Mouse (Mus musculus) embryonic facial prominence, embryonic 11.5 days (tissue): ENCODE measurements around the gene Slc1a4. TPM values are rescaled to one million over a fixed set of nuclear protein-coding genes. Genes with fewer than 3 reads are reported as not detected.

ENCODE experiments used
- ATAC-seq: fragments of 200-750 bp; cut with Nextera tagmentation; replicated peaks from 2 replicates; pipeline ENCODE4 v1.8.0; 2017; ENCODE audit warnings: low read depth; ENCODE audit not compliant: insufficient number of reproducible peaks, low FRiP score, low TSS enrichment
- DNase-seq: peaks from one replicate; pipeline ENCODE4 v3.0.0-alpha.2; 2015; ENCODE audit warnings: low spot score
- H3K27ac ChIP-seq: fragments of 300-500 bp; sonication (generic); replicated peaks from 2 replicates; pipeline ENCODE4 v1.5.1; 2014; ENCODE audit warnings: mild to moderate bottlenecking, low read depth, low read length, control low read depth
- H3K27me3 ChIP-seq: fragments of 300-500 bp; sonication (generic); 2 replicates; pipeline ENCODE4 v1.6.1; 2014; ENCODE audit warnings: mild to moderate bottlenecking, low read length, moderate library complexity, mixed read lengths; ENCODE audit not compliant: control insufficient read depth, insufficient read depth
- H3K36me3 ChIP-seq: fragments of 300-500 bp; sonication (generic); replicated peaks from 2 replicates; pipeline ENCODE4 v1.6.1; 2014; ENCODE audit warnings: low read depth, mild to moderate bottlenecking, low read length, moderate library complexity, mixed read lengths; ENCODE audit not compliant: control insufficient read depth, insufficient read depth
- H3K4me1 ChIP-seq: fragments of 300-500 bp; sonication (generic); 2 replicates; pipeline ENCODE4 v1.6.1; 2014; ENCODE audit warnings: low read length, mixed read lengths; ENCODE audit not compliant: control insufficient read depth, insufficient read depth
- H3K4me2 ChIP-seq: fragments of 300-500 bp; sonication (generic); 2 replicates; pipeline ENCODE4 v1.6.1; 2014; ENCODE audit warnings: low read depth, mild to moderate bottlenecking, control low read depth, low read length, moderate library complexity
- H3K4me3 ChIP-seq: fragments of 300-500 bp; sonication (generic); 2 replicates; pipeline ENCODE4 v1.5.1; 2014; ENCODE audit warnings: low read depth, low read length, control low read depth
- H3K9ac ChIP-seq: fragments of 300-500 bp; sonication (generic); replicated peaks from 2 replicates; pipeline ENCODE4 v1.6.1; 2014; ENCODE audit warnings: mild to moderate bottlenecking, control low read depth, low read length
- H3K9me3 ChIP-seq: fragments of 300-500 bp; sonication (generic); replicated peaks from 2 replicates; pipeline ENCODE4 v1.6.1; 2016; ENCODE audit warnings: mild to moderate bottlenecking, low read length, inconsistent platforms, mixed read lengths; ENCODE audit not compliant: control insufficient read depth
- WGBS: fragments of 180-500 bp; shearing (Covaris S2); extraction: QIAGEN DNeasy Blood & Tissue Kit; methylation state at CpG from one replicate; pipeline ENCODE4 v1.1.7; 2014; 5-methylcytosine and 5-hydroxymethylcytosine counted together
- polyA plus RNA-seq: library from polyadenylated mRNA; unstranded; fragments of >200 nt; fragmentation: Nextera tagmentation; extraction: Ambion mirVana; gene quantifications from 2 replicates; pipeline ENCODE4 v1.2.1, GENCODE M21; 2014

Slc1a4 gene
- polyA plus RNA-seq, 1 experiment from 2014 or later, result 14.0 TPM

- 68% methylated on average over 2 of the region's 2 CpGs for WGBS
- H3K9me3 ChIP-seq, result no peaks in the 10 kb centered on the region
- no peaks in the 10 kb centered on the region for H3K36me3 ChIP-seq
- no peak overlapping the region for H3K4me3 ChIP-seq
- no peak overlapping the region for H3K4me2 ChIP-seq
- ATAC-seq, result no peak
- no peaks in the 10 kb centered on the region for H3K4me1 ChIP-seq
- H3K27me3 ChIP-seq, result no peaks in the 10 kb centered on the region
- H3K27ac ChIP-seq, result no peak overlapping the region
- no peak for DNase-seq
- no peak overlapping the region for H3K9ac ChIP-seq
Measured at GRCm38 (mm10) chr11:20275974-20276373, 56.5 kb downstream of the Slc1a4 start.

- Histone ChIP-seq H3K4me3 (no peak overlapping the region), H3K9ac (no peak overlapping the region), H3K4me2 (no peak overlapping the region), H3K36me3 (no peaks in the 10 kb centered on the region), H3K27me3 (no peaks in the 10 kb centered on the region), H3K4me1 (no peaks in the 10 kb centered on the region), H3K27ac (no peak overlapping the region), H3K9me3 (no peaks in the 10 kb centered on the region)
- ATAC-seq (no peak), DNase-seq (no peak)
- 85% methylated on average over 6 of the region's 6 CpGs for WGBS
Measured at GRCm38 (mm10) chr11:20269885-20270284, 62.6 kb downstream of the Slc1a4 start.

- Histone ChIP-seq H3K27ac (no peak overlapping the region), H3K9ac (no peak overlapping the region), H3K4me2 (no peak overlapping the region), H3K4me1 (no peaks in the 10 kb centered on the region), H3K36me3 (no peaks in the 10 kb centered on the region), H3K27me3 (no peaks in the 10 kb centered on the region), H3K9me3 (no peaks in the 10 kb centered on the region), H3K4me3 (no peak overlapping the region)
- ATAC-seq, result no peak
- WGBS, result 55% methylated on average over 8 of the region's 8 CpGs
- peak; percentile 66 for DNase-seq
Measured at GRCm38 (mm10) chr11:20262628-20263380, 69.7 kb downstream of the Slc1a4 start.

- H3K9me3 ChIP-seq, result no peaks in the 10 kb centered on the region
- DNase-seq (no peak), ATAC-seq (no peak)
- H3K27ac ChIP-seq, result no peak overlapping the region
- no peaks in the 10 kb centered on the region for H3K36me3 ChIP-seq
- no peaks in the 10 kb centered on the region for H3K4me1 ChIP-seq
- no peak overlapping the region for H3K4me3 ChIP-seq
- no peak overlapping the region for H3K9ac ChIP-seq
- no peak overlapping the region for H3K4me2 ChIP-seq
- no peaks in the 10 kb centered on the region for H3K27me3 ChIP-seq
- 81% methylated on average over 4 of the region's 4 CpGs for WGBS
Measured at GRCm38 (mm10) chr11:20254791-20255190, 77.7 kb downstream of the Slc1a4 start.

GRCm38 (mm10) chr11:20253088-20253487 is 79.4 kb downstream of the Slc1a4 start:
- DNase-seq, result no peak
- Histone ChIP-seq H3K4me1 (no peaks in the 10 kb centered on the region), H3K9me3 (no peaks in the 10 kb centered on the region), H3K36me3 (no peaks in the 10 kb centered on the region), H3K27ac (no peak overlapping the region), H3K4me2 (no peak overlapping the region), H3K4me3 (no peak overlapping the region), H3K27me3 (no peaks in the 10 kb centered on the region), H3K9ac (no peak overlapping the region)
- 82% methylated on average over 2 of the region's 2 CpGs for WGBS
- ATAC-seq, result no peak

Other genes with a start within 250 kb of the Slc1a4 start
- gene Actr2, start 219.8 kb downstream of the Slc1a4 start, polyA plus RNA-seq, result 69.7 and 74.3 TPM in 2 replicates
- gene Rab1a, start 131.3 kb downstream of the Slc1a4 start, polyA plus RNA-seq, result 223 and 251 TPM in 2 replicates
- 34.7 and 38.5 TPM in 2 replicates for gene Cep68, start 83.3 kb downstream of the Slc1a4 start, polyA plus RNA-seq
- 15.5 and 16.0 TPM in 2 replicates for gene Sertad2, start 210.5 kb upstream of the Slc1a4 start, polyA plus RNA-seq